Mouse (Mus musculus) liver, embryonic 14.5 days (tissue): ENCODE measurements at regions not wholly inside any gene's neighbourhood (a gene's known extent, or its start where the extent isn't known, plus 50 kb on each side); places are given as distances from the start of the nearest gene placed in this dataset.

Experiments used
- ATAC-seq: fragments of 200-750 bp; cut with Nextera tagmentation; 2 replicates; pipeline ENCODE4 v1.8.0; 2017; ENCODE audit warnings: moderate number of reproducible peaks, mild to moderate bottlenecking, moderate library complexity; ENCODE audit not compliant: insufficient read depth
- DNase-seq, 3 experiments: peaks; one replicate each; pipeline ENCODE4 v3.0.0-alpha.2; 2012 to 2013; ENCODE audit warnings: low read depth in 3 of 3, low spot score in 3 of 3
- H3K27ac ChIP-seq: fragments of 300-500 bp; sonication (generic); 2 replicates; pipeline ENCODE4 v1.5.1; 2014; ENCODE audit warnings: moderate library complexity, mild to moderate bottlenecking, control low read depth, inconsistent platforms
- H3K27me3 ChIP-seq: fragments of 300-500 bp; sonication (generic); 2 replicates; pipeline ENCODE4 v1.6.1; 2014; ENCODE audit warnings: mild to moderate bottlenecking, low read length, moderate library complexity; ENCODE audit not compliant: control insufficient read depth, insufficient read depth
- H3K36me3 ChIP-seq: fragments of 300-500 bp; sonication (generic); replicated peaks from 2 replicates; pipeline ENCODE4 v1.6.1; 2014; ENCODE audit warnings: low read depth; ENCODE audit not compliant: control insufficient read depth, insufficient read depth
- H3K4me1 ChIP-seq, 2 experiments: fragments of 200-500 bp in 1 of 2; fragments of 300-500 bp in 1 of 2; sonication (generic) in 1 of 2; replicated peaks; 2 replicates each; pipeline ENCODE4 v1.6.1; 2012 to 2014; ENCODE audit warnings: antibody characterized with exemption in 1 of 2, inconsistent platforms in 1 of 2, low read length in 1 of 2; ENCODE audit not compliant: control insufficient read depth in 2 of 2, insufficient read depth in 2 of 2
- H3K4me2 ChIP-seq: fragments of 300-500 bp; sonication (generic); 2 replicates; pipeline ENCODE4 v1.6.1; 2014; ENCODE audit warnings: low read depth, mild to moderate bottlenecking, control low read depth, moderate library complexity
- H3K4me3 ChIP-seq, 2 experiments: fragments of 200-500 bp in 1 of 2; fragments of 300-500 bp in 1 of 2; sonication (generic) in 1 of 2; 2 replicates each; pipeline ENCODE4 v1.5.1; 2012 to 2014; ENCODE audit warnings: low read depth in 2 of 2, low read length in 2 of 2, mild to moderate bottlenecking in 2 of 2, control low read depth in 1 of 2, inconsistent platforms in 1 of 2, moderate library complexity in 1 of 2; ENCODE audit not compliant: insufficient read depth in 1 of 2
- H3K9ac ChIP-seq: fragments of 300-500 bp; sonication (generic); replicated peaks from 2 replicates; pipeline ENCODE4 v1.6.1; 2014; ENCODE audit warnings: mild to moderate bottlenecking, control low read depth, moderate library complexity
- H3K9me3 ChIP-seq: fragments of 300-500 bp; sonication (generic); 2 replicates; pipeline ENCODE4 v1.6.1; 2016; ENCODE audit warnings: low read length, mixed read lengths; ENCODE audit not compliant: control insufficient read depth
- CTCF ChIP-seq: IDR thresholded peaks from 2 replicates; pipeline ENCODE4 v1.5.1; 2016; ENCODE audit warnings: antibody characterized with exemption, low read depth, control low read depth
- EP300 ChIP-seq: IDR thresholded peaks from 2 replicates; pipeline ENCODE4 v1.6.1; 2016; ENCODE audit warnings: antibody characterized with exemption, low read depth
- WGBS: fragments of 180-500 bp; shearing (Covaris S2); extraction: QIAGEN DNeasy Blood & Tissue Kit; methylation state at CpG from one replicate; pipeline ENCODE4 v1.1.7; 2014; ENCODE audit not compliant: insufficient replicate concordance; 5-methylcytosine and 5-hydroxymethylcytosine counted together

- H3K9ac ChIP-seq, result no peak overlapping the region
- ATAC-seq (no peak), DNase-seq (peak in 1 of 3 experiments; percentile 11)
- no peaks in the 10 kb centered on the region for H3K27me3 ChIP-seq
- no peak overlapping the region for H3K4me3 ChIP-seq
- H3K4me1 ChIP-seq, result no peaks in the 10 kb centered on the region
- no peaks in the 10 kb centered on the region for H3K36me3 ChIP-seq
- no peak overlapping the region for H3K27ac ChIP-seq
- WGBS, result 45% methylated on average over 5 of the region's 5 CpGs
- no peaks in the 10 kb centered on the region for H3K9me3 ChIP-seq
- H3K4me2 ChIP-seq, result no peak overlapping the region
- TF ChIP-seq CTCF (no peak), EP300 (no peak)
Observed at GRCm38 (mm10) chr1:92331559-92332247, 136.2 kb upstream of the Hdac4 start.

- H3K27ac ChIP-seq, result no peak overlapping the region
- no peaks in the 10 kb centered on the region for H3K36me3 ChIP-seq
- DNase-seq (no peak), ATAC-seq (no peak)
- no peaks in the 10 kb centered on the region for H3K9me3 ChIP-seq
- 69% methylated on average over 5 of the region's 5 CpGs for WGBS
- TF ChIP-seq EP300 (no peak), CTCF (no peak)
- H3K4me2 ChIP-seq, result no peak overlapping the region
- H3K27me3 ChIP-seq, result no peaks in the 10 kb centered on the region
- H3K4me3 ChIP-seq, result no peak overlapping the region
- H3K4me1 ChIP-seq, result no peaks in the 10 kb centered on the region
- no peak overlapping the region for H3K9ac ChIP-seq
Observed at GRCm38 (mm10) chr1:92330181-92330580, 134.7 kb upstream of the Hdac4 start.

GRCm38 (mm10) chr1:92329491-92329890 is 134.0 kb upstream of the Hdac4 start:
- DNase-seq, result no peak

GRCm38 (mm10) chr1:92327141-92327540 is 131.6 kb upstream of the Hdac4 start:
- Histone ChIP-seq H3K9me3 (no peaks in the 10 kb centered on the region), H3K27me3 (no peaks in the 10 kb centered on the region), H3K9ac (no peak overlapping the region), H3K27ac (no peak overlapping the region), H3K36me3 (no peaks in the 10 kb centered on the region), H3K4me1 (no peaks in the 10 kb centered on the region), H3K4me3 (no peak overlapping the region), H3K4me2 (no peak overlapping the region)
- WGBS, result 56% methylated on average over 6 of the region's 6 CpGs
- ATAC-seq (no peak), DNase-seq (no peak)
- TF ChIP-seq CTCF (no peak), EP300 (no peak)

More at GRCm38 (mm10) chr1:92329491-92329890, 134.0 kb upstream of the Hdac4 start:
- WGBS, result 69% methylated on average over 7 of the region's 7 CpGs
- no peak for ATAC-seq
- no peaks in the 10 kb centered on the region for H3K27me3 ChIP-seq
- H3K4me1 ChIP-seq, result no peaks in the 10 kb centered on the region
- H3K27ac ChIP-seq, result no peak overlapping the region
- no peak overlapping the region for H3K4me3 ChIP-seq
- H3K36me3 ChIP-seq, result no peaks in the 10 kb centered on the region
- H3K4me2 ChIP-seq, result no peak overlapping the region
- H3K9ac ChIP-seq, result no peak overlapping the region
- TF ChIP-seq CTCF (no peak), EP300 (no peak)
- no peaks in the 10 kb centered on the region for H3K9me3 ChIP-seq

GRCm38 (mm10) chr1:92325281-92325680 is 129.8 kb upstream of the Hdac4 start:
- DNase-seq, result no peak
- Histone ChIP-seq H3K4me2 (no peak overlapping the region), H3K4me1 (no peaks in the 10 kb centered on the region), H3K9ac (no peak overlapping the region), H3K4me3 (no peak overlapping the region), H3K27me3 (no peaks in the 10 kb centered on the region), H3K27ac (no peak overlapping the region), H3K9me3 (no peaks in the 10 kb centered on the region), H3K36me3 (no peaks in the 10 kb centered on the region)
- no peak for ATAC-seq
- WGBS, result 62% methylated on average over 7 of the region's 7 CpGs
- TF ChIP-seq EP300, result no peak
- TF ChIP-seq CTCF, result no peak
